Mouse (Mus musculus) common myeloid progenitor, adult 5-6 weeks (primary cell): Measurements from ENCODE around the gene Tbx10. TPM values are rescaled to one million over a fixed set of nuclear protein-coding genes. Genes with fewer than 3 reads are reported as not detected.
"Not testable (repeated sequence)": the region's sequence is repeated elsewhere in the genome, so short reads cannot be mapped to it uniquely, and the experiment has no call there.

Experiments
- ATAC-seq: replicated peaks from 2 replicates; pipeline ENCODE4 v1.8.0; 2016; ENCODE audit warnings: low read depth, mild to moderate bottlenecking, moderate TSS enrichment, inconsistent platforms; ENCODE audit not compliant: poor library complexity, severe bottlenecking
- total RNA-seq: library from RNA; stranded (forward); fragments of 200-1000, 187-1606 nt; gene quantifications from 2 replicates; pipeline ENCODE4 v1.2.3, GENCODE M21; 2017

Tbx10 gene
- total RNA-seq, 1 experiment from 2014 or later = not detected

- ATAC-seq = not testable (repeated sequence)
Measured at GRCm38 (mm10) chr19:4037154-4037787, 44.7 kb downstream of the Tbx10 start.

GRCm38 (mm10) chr19:4037788-4038232 is 45.3 kb downstream of the Tbx10 start, which contains the start of gene Gstp1:
TSS of gene Gstp1 (minus strand) at chr19:4037985.
- peak; percentile 97 for ATAC-seq

GRCm38 (mm10) chr19:4040941-4041340 is 48.4 kb downstream of the Tbx10 start:
- ATAC-seq = not testable (repeated sequence)

GRCm38 (mm10) chr19:4041500-4041899 is 48.9 kb downstream of the Tbx10 start:
- ATAC-seq = not testable (repeated sequence)

GRCm38 (mm10) chr19:4042124-4042523 is 49.6 kb downstream of the Tbx10 start:
- ATAC-seq = no peak

GRCm38 (mm10) chr19:4044109-4044508 is 51.6 kb downstream of the Tbx10 start:
- not testable (repeated sequence) for ATAC-seq

GRCm38 (mm10) chr19:4045966-4046865 is 53.7 kb downstream of the Tbx10 start, which contains the start of gene Gstp2:
TSS of gene Gstp2 (minus strand) at chr19:4046023.
- ATAC-seq = peak; percentile 59; the same call in 1 of the 2 replicates

- ATAC-seq = no peak
Measured at GRCm38 (mm10) chr19:4046866-4047254, 54.3 kb downstream of the Tbx10 start.

GRCm38 (mm10) chr19:4047859-4048258 is 55.3 kb downstream of the Tbx10 start:
- ATAC-seq = peak; percentile 69

GRCm38 (mm10) chr19:4049069-4049468 is 56.5 kb downstream of the Tbx10 start:
- ATAC-seq = not testable (repeated sequence)

Other genes with a start within 250 kb of the Tbx10 start
- 36.5 and 51.6 TPM in 2 replicates for gene Kmt5b, start 225.3 kb upstream of the Tbx10 start, total RNA-seq
- gene Chka, start 141.0 kb upstream of the Tbx10 start, total RNA-seq = 30.9 and 46.5 TPM in 2 replicates
- 37.0 and 49.2 TPM in 2 replicates for gene Tcirg1, start 85.6 kb upstream of the Tbx10 start, total RNA-seq
- gene Ndufs8, start 80.0 kb upstream of the Tbx10 start, total RNA-seq = 79.4 and 83.5 TPM in 2 replicates
- gene Aldh3b1, start 62.9 kb upstream of the Tbx10 start, total RNA-seq = 1.6 and 3.2 TPM in 2 replicates
- gene Unc93b1, start 57.6 kb upstream of the Tbx10 start, total RNA-seq = 83.0 and 99.7 TPM in 2 replicates
- gene Aldh3b3, start 34.1 kb upstream of the Tbx10 start, total RNA-seq = 0.41 TPM in 1 of 2 replicates, not detected in the other
- 0.59 TPM in 1 of 2 replicates, not detected in the other for gene Aldh3b2, start 20.4 kb upstream of the Tbx10 start, total RNA-seq
- gene Acy3, start 6.2 kb upstream of the Tbx10 start, total RNA-seq = 2.1 and 5.4 TPM in 2 replicates
- gene Nudt8, start 7.8 kb downstream of the Tbx10 start, total RNA-seq = 7.9 and 22.1 TPM in 2 replicates
- 0.10 and 1.4 TPM in 2 replicates for gene Gm49405, start 7.9 kb downstream of the Tbx10 start, total RNA-seq
- gene Doc2g, start 10.6 kb downstream of the Tbx10 start, total RNA-seq = 0.41 and 3.6 TPM in 2 replicates
- gene Ndufv1, start 20.1 kb downstream of the Tbx10 start, total RNA-seq = 199 and 200 TPM in 2 replicates
- 82.5 and 95.6 TPM in 2 replicates for gene Gstp1, start 45.2 kb downstream of the Tbx10 start, total RNA-seq
- gene Gstp2, start 53.3 kb downstream of the Tbx10 start, total RNA-seq = 0.69 and 8.6 TPM in 2 replicates
- gene Gstp3, start 66.8 kb downstream of the Tbx10 start, total RNA-seq = 8.7 and 10.7 TPM in 2 replicates
- gene Cabp2, start 88.8 kb downstream of the Tbx10 start, total RNA-seq = not detected in 2 replicates
- 20.3 and 22.3 TPM in 2 replicates for gene Cdk2ap2, start 104.4 kb downstream of the Tbx10 start, total RNA-seq
- gene Pitpnm1, start 107.2 kb downstream of the Tbx10 start, total RNA-seq = 8.6 and 9.0 TPM in 2 replicates
- 20.6 and 55.9 TPM in 2 replicates for gene Aip, start 133.1 kb downstream of the Tbx10 start, total RNA-seq
- not detected in 2 replicates for gene Gpr152, start 147.0 kb downstream of the Tbx10 start, total RNA-seq
- gene Cabp4, start 151.3 kb downstream of the Tbx10 start, total RNA-seq = not detected in 2 replicates
- 90.1 and 104 TPM in 2 replicates for gene Coro1b, start 155.9 kb downstream of the Tbx10 start, total RNA-seq
- gene Ptprcap, start 160.9 kb downstream of the Tbx10 start, total RNA-seq = 140 and 184 TPM in 2 replicates
- gene Rps6kb2, start 170.6 kb downstream of the Tbx10 start, total RNA-seq = 15.9 and 16.4 TPM in 2 replicates
- 3.4 and 3.5 TPM in 2 replicates for gene Carns1, start 182.7 kb downstream of the Tbx10 start, total RNA-seq
- 25.8 and 34.7 TPM in 2 replicates for gene Tbc1d10c, start 198.5 kb downstream of the Tbx10 start, total RNA-seq
- 450 and 486 TPM in 2 replicates for gene Ppp1ca, start 199.3 kb downstream of the Tbx10 start, total RNA-seq
- gene Rad9a, start 208.9 kb downstream of the Tbx10 start, total RNA-seq = 10.7 and 20.5 TPM in 2 replicates
- gene Clcf1, start 221.5 kb downstream of the Tbx10 start, total RNA-seq = 2.0 and 5.0 TPM in 2 replicates
- not detected in 2 replicates for gene AC109138.7, start 221.6 kb downstream of the Tbx10 start, total RNA-seq
- gene Pold4, start 239.1 kb downstream of the Tbx10 start, total RNA-seq = 64.3 and 74.0 TPM in 2 replicates